Mouse (Mus musculus) spleen, adult 2 months (tissue): ENCODE measurements around the gene Lim2.

ENCODE experiments used
- CTCF ChIP-seq: fragments of 200-500 bp; IDR thresholded peaks from 2 replicates; pipeline ENCODE4 v1.5.1; 2011; ENCODE audit warnings: mild to moderate bottlenecking, inconsistent platforms; ENCODE audit not compliant: insufficient read depth, insufficient read length, insufficient replicate concordance; ENCODE audit errors: extremely low read depth
- POLR2A ChIP-seq: fragments of 200-500 bp; IDR thresholded peaks from 2 replicates; pipeline ENCODE4 v1.6.1; 2011; ENCODE audit warnings: low read depth, low read length, inconsistent platforms

- TF ChIP-seq CTCF (no peak), POLR2A (no peak; the same call in 1 of the 2 replicates)
Observed at GRCm38 (mm10) chr7:43408131-43408553, 19.3 kb upstream of the Lim2 start, which contains the start of gene Siglecg.
